Mouse (Mus musculus) erythroblast, embryonic 14.5 days (primary cell): ENCODE data around the gene Rock2.

Source experiments
- GATA1 ChIP-seq: IDR thresholded peaks from 2 replicates; pipeline ENCODE4 v1.6.1; 2012; ENCODE audit warnings: low read length, inconsistent platforms, mixed read lengths
- TAL1 ChIP-seq: IDR thresholded peaks from 3 replicates; pipeline ENCODE4 v1.6.1; 2012; ENCODE audit warnings: low read length, inconsistent platforms, mixed read lengths

- TF ChIP-seq GATA1 (no peak), TAL1 (no peak)
Observed at GRCm38 (mm10) chr12:16907953-16908648, 13.4 kb downstream of the Rock2 start.
